Mouse (Mus musculus): ENCODE data around the gene Heatr5a.

DNA sequence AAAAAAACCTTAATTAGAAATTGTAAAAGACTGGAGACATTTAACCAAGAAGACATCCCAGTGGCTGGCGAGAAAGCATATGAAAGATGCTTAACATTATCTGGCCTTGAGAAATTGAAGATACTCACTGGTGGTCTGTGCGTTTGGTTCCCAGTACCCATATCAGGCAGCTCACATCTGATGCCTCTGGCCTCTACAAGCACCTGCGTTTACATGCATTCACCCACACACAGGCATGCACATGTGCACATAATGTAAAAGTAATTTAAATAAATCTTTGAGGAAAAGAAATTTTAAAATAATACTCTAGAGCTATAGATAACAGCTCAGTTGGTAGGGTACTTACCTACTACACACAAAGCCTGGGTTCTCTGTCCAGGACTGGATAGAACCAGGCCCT lies 139.8 kb downstream of the Heatr5a start:
- TF ChIP-seq CTCF (IDR thresholded peaks at IDR 0.05; ENCODE audit: insufficient read depth, low read depth, low read length): no peak
- no peak for TF ChIP-seq POLR2A (IDR thresholded peaks at IDR 0.05; ENCODE audit: insufficient read depth, low read depth, low read length)

All from olfactory bulb, adult 2 months (tissue).